Mouse (Mus musculus): ENCODE data around the gene Enox1. TPM values are rescaled to one million over a fixed set of nuclear protein-coding genes. Genes with fewer than 3 reads are reported as not detected.
"Not testable (repeated sequence)": the region's sequence is repeated elsewhere in the genome, so short reads cannot be mapped to it uniquely, and the experiment has no call there.

Gene Enox1
- 25.3 and 52.4 TPM in 2 replicates for total RNA-seq (2012; rRNA removed)

DNA sequence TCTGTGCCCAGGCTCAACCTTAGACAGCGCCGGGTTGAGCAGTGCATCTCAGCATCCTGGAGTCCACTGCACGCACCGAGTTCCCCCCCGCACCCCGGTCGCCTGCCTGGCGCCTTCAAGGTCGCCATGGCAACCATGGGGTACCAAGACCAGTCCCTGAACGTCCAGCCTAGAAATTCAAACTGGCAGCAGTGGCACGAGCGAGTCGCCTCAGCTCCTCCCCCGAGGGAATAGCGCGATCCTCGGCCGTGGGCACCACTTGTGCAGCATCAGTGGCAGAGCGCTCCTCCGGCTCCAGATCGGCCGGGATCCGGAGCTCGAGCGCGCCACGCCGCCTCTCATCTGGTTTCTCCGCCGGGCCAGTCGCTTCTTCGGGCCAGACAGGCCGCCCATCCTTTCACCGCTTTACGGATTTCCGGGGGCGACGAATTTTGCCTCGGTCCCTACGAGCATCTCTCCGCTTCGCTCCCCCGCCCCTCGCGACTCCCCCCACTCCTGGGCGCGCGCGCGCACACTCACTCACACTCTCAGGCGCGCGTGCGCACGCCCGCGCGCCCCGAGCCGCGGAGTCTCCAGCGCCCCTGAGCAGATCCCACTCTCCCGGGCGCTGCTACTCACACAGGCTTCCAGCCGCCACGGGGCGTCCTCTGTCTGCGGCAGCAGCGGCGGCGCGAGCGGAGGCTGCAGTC, at the start of gene Enox1:
Gene Enox1 (plus strand): TSS at position 542 of the 689 bp plus-strand sequence.
- in situ Hi-C loops (cut with MboI; ENCODE audit: low sequenced_read_pairs in 2 of 2, unreplicated experiment in 2 of 2), result no loop called here
- H3K36me3 ChIP-seq (ENCODE audit: control insufficient read depth, insufficient read depth, low read length, poor library complexity, severe bottlenecking), result no peaks in the 10 kb centered on the region
- DNase-seq (ENCODE audit: low read depth, low spot score), result peak; percentile 51
- peak within 1 kb of the TSS; percentile 58 for H3K9ac ChIP-seq (ENCODE audit: insufficient read depth, low read depth, low read length, poor library complexity, severe bottlenecking)
- peak within 1 kb of the TSS; percentile 77 to 84 for H3K4me3 ChIP-seq (ENCODE audit: insufficient read depth in 1 of 2, low read depth in 1 of 2, low read length in 2 of 2, poor library complexity in 1 of 2, severe bottlenecking in 1 of 2)
- H3K4me1 ChIP-seq (ENCODE audit: control insufficient read depth in 2 of 2, insufficient read depth in 2 of 2, low read length in 2 of 2, poor library complexity in 1 of 2), result no peaks in the 10 kb centered on the region; a peak in 1 of 4 replicates
- no peaks in the 10 kb centered on the region for H3K9me3 ChIP-seq (ENCODE audit: control insufficient read depth, insufficient read depth, low read depth, low read length)
- H3K27ac ChIP-seq (ENCODE audit: insufficient read depth, low read depth, low read length, poor library complexity, severe bottlenecking), result no peak within 1 kb of the TSS
- 0 out of 2 replicates have a peak, but pooled peaks have one; percentile 7 for TF ChIP-seq HCFC1 (IDR thresholded peaks at IDR 0.05; ENCODE audit: borderline replicate concordance, insufficient read depth, low read length)
- TF ChIP-seq ZC3H11A (IDR thresholded peaks at IDR 0.05; ENCODE audit: borderline replicate concordance, low read depth, low read length), result no peak
- TF ChIP-seq CHD2 (IDR thresholded peaks at IDR 0.05; ENCODE audit: low read depth, low read length), result no peak
- TF ChIP-seq ZNF384 (IDR thresholded peaks at IDR 0.05; ENCODE audit: low read depth, low read length), result no peak
- no peak for TF ChIP-seq MAFK (IDR thresholded peaks at IDR 0.05; ENCODE audit: insufficient read depth, low read depth, low read length)

DNA sequence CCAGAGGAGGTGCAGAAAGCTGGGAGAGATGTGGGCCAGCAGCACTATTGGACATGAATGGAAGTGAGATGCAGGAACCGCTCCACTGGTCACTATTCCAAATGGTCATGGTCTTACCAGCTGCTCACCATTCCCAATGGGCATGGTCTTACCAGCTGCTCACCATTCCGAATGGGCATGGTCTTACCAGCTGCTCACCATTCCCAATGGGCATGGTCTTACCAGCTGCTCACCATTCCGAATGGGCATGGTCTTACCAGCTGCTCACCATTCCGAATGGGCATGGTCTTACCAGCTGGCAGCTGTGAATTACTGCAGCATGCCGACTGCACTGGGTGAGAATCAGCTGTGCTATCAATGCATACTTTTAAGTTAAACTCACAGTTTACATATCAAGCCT, 45.9 kb upstream of the Enox1 start:
- H3K4me1 ChIP-seq (ENCODE audit: control insufficient read depth in 2 of 2, insufficient read depth in 2 of 2, low read length in 2 of 2, poor library complexity in 1 of 2); in situ Hi-C loops (cut with MboI; ENCODE audit: low sequenced_read_pairs in 2 of 2, unreplicated experiment in 2 of 2); H3K9me3 ChIP-seq (ENCODE audit: control insufficient read depth, insufficient read depth, low read depth, low read length); DNase-seq (ENCODE audit: low read depth, low spot score); H3K4me3 ChIP-seq (ENCODE audit: insufficient read depth in 1 of 2, low read depth in 1 of 2, low read length in 2 of 2, poor library complexity in 1 of 2, severe bottlenecking in 1 of 2); H3K9ac ChIP-seq (ENCODE audit: insufficient read depth, low read depth, low read length, poor library complexity, severe bottlenecking); H3K36me3 ChIP-seq (ENCODE audit: control insufficient read depth, insufficient read depth, low read length, poor library complexity, severe bottlenecking); H3K27ac ChIP-seq (ENCODE audit: insufficient read depth, low read depth, low read length, poor library complexity, severe bottlenecking): not testable (repeated sequence)

DNA sequence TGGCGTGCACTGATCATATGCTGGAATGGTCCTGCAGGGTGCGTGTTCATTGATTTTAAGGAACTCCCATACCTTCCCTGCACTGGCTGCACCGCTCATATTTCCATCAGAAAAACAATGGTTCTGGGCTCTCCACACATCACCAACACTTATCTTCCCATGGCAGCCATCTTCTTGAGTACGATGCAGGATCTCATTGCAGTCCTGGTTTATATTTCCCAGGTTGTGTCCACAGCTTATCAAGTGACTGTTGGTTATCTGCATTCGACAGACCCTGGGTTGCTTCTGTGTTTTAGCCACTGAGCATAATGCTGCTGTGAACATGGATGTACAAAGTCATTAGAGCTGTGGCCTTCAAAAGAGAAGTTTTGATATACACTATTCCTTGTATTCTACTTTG, 26.0 kb upstream of the Enox1 start:
- no peak overlapping the region for H3K27ac ChIP-seq (ENCODE audit: insufficient read depth, low read depth, low read length, poor library complexity, severe bottlenecking)
- H3K36me3 ChIP-seq (ENCODE audit: control insufficient read depth, insufficient read depth, low read length, poor library complexity, severe bottlenecking), result no peaks in the 10 kb centered on the region
- TF ChIP-seq CHD2 (IDR thresholded peaks at IDR 0.05; ENCODE audit: low read depth, low read length) (no peak), MAFK (IDR thresholded peaks at IDR 0.05; ENCODE audit: insufficient read depth, low read depth, low read length) (no peak), ZNF384 (IDR thresholded peaks at IDR 0.05; ENCODE audit: low read depth, low read length) (no peak), ZC3H11A (IDR thresholded peaks at IDR 0.05; ENCODE audit: borderline replicate concordance, low read depth, low read length) (no peak), HCFC1 (IDR thresholded peaks at IDR 0.05; ENCODE audit: borderline replicate concordance, insufficient read depth, low read length) (no peak)
- H3K4me3 ChIP-seq (ENCODE audit: insufficient read depth in 1 of 2, low read depth in 1 of 2, low read length in 2 of 2, poor library complexity in 1 of 2, severe bottlenecking in 1 of 2), result no peak overlapping the region
- H3K9ac ChIP-seq (ENCODE audit: insufficient read depth, low read depth, low read length, poor library complexity, severe bottlenecking), result no peak overlapping the region
- in situ Hi-C loops (cut with MboI; ENCODE audit: low sequenced_read_pairs in 2 of 2, unreplicated experiment in 2 of 2), result loop anchor here in 1 of 2 experiments (25.0 kb wide), 1 partner anchor 807 kb away; no protein-coding TSS in a partner anchor
- H3K4me1 ChIP-seq (ENCODE audit: control insufficient read depth in 2 of 2, insufficient read depth in 2 of 2, low read length in 2 of 2, poor library complexity in 1 of 2), result no peaks in the 10 kb centered on the region
- DNase-seq (ENCODE audit: low read depth, low spot score), result no peak
- H3K9me3 ChIP-seq (ENCODE audit: control insufficient read depth, insufficient read depth, low read depth, low read length), result no peaks in the 10 kb centered on the region

DNA sequence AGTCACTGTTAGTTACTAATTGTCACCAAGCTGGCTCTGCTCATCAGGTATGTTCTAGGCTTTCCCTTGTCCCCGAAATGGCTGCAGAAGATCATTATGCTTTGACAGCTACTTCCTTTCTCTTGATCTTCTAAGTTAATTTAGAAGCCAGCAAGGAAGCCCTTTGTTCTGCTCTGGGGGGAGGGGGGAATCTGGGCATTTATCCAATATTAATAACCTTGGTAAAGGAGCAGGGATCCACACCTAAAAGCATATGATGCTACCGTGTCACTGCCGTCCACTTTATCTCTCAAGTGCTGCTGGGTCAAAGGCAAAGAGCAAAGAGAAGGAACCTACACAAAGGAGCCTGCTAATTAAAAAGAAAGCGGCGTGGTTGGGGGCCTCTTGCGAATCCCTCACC, 19.6 kb upstream of the Enox1 start:
- Histone ChIP-seq H3K4me1 (ENCODE audit: control insufficient read depth in 2 of 2, insufficient read depth in 2 of 2, low read length in 2 of 2, poor library complexity in 1 of 2) (no peaks in the 10 kb centered on the region), H3K27ac (ENCODE audit: insufficient read depth, low read depth, low read length, poor library complexity, severe bottlenecking) (no peak overlapping the region), H3K9ac (ENCODE audit: insufficient read depth, low read depth, low read length, poor library complexity, severe bottlenecking) (no peak overlapping the region), H3K36me3 (ENCODE audit: control insufficient read depth, insufficient read depth, low read length, poor library complexity, severe bottlenecking) (no peaks in the 10 kb centered on the region), H3K4me3 (ENCODE audit: insufficient read depth in 1 of 2, low read depth in 1 of 2, low read length in 2 of 2, poor library complexity in 1 of 2, severe bottlenecking in 1 of 2) (no peak overlapping the region), H3K9me3 (ENCODE audit: control insufficient read depth, insufficient read depth, low read depth, low read length) (no peaks in the 10 kb centered on the region)
- DNase-seq (ENCODE audit: low read depth, low spot score), result no peak
- in situ Hi-C loops (cut with MboI; ENCODE audit: low sequenced_read_pairs in 2 of 2, unreplicated experiment in 2 of 2), result loop anchor here in 1 of 2 experiments (25.0 kb wide), 1 partner anchor 800 kb away; no protein-coding TSS in a partner anchor
- TF ChIP-seq CHD2 (IDR thresholded peaks at IDR 0.05; ENCODE audit: low read depth, low read length) (no peak), ZNF384 (IDR thresholded peaks at IDR 0.05; ENCODE audit: low read depth, low read length) (no peak), MAFK (IDR thresholded peaks at IDR 0.05; ENCODE audit: insufficient read depth, low read depth, low read length) (no peak), ZC3H11A (IDR thresholded peaks at IDR 0.05; ENCODE audit: borderline replicate concordance, low read depth, low read length) (no peak), HCFC1 (IDR thresholded peaks at IDR 0.05; ENCODE audit: borderline replicate concordance, insufficient read depth, low read length) (no peak)
